Mouse (Mus musculus): ENCODE measurements around the gene St7. TPM values are rescaled to one million over a fixed set of nuclear protein-coding genes. Genes with fewer than 3 reads are reported as not detected.

Gene St7
- polyA plus RNA-seq, 2 experiments, result 7.9 to 8.9 TPM

GRCm38 (mm10) chr6:17743325-17743724 lies 50.6 kb downstream of the St7 start:
- Histone ChIP-seq H3K9ac (replicated peaks) (peak overlapping the region; percentile 59), H3K4me2 (ENCODE audit: low read depth) (peak overlapping the region; percentile 63), H3K9me3 (ENCODE audit: control insufficient read depth, low read length) (no peaks in the 10 kb centered on the region), H3K4me3 (ENCODE audit: insufficient read depth in 1 of 2, low read depth in 2 of 2, low read length in 2 of 2) (no peak overlapping the region), H3K27ac (peak overlapping the region; percentile 91), H3K4me1 (replicated peaks; ENCODE audit: control insufficient read depth in 2 of 2, insufficient read depth in 2 of 2, low read length in 1 of 2) (peaks cover 32 to 33% of the 10 kb centered on the region in 2 experiments), H3K36me3 (replicated peaks; ENCODE audit: control insufficient read depth, insufficient read depth, low read depth) (no peaks in the 10 kb centered on the region), H3K27me3 (ENCODE audit: control insufficient read depth, insufficient read depth, low read length) (no peaks in the 10 kb centered on the region)
- ATAC-seq (ENCODE audit: insufficient read depth), result peak; percentile 100
- TF ChIP-seq CTCF (IDR thresholded peaks at IDR 0.05; ENCODE audit: low read depth) (no peak), EP300 (IDR thresholded peaks at IDR 0.05; ENCODE audit: low read depth) (peak; percentile 93)
- WGBS (ENCODE audit: insufficient replicate concordance), result 4% methylated on average over 4 of the region's 4 CpGs
- peak; percentile 77 to 84 (median 81) for DNase-seq (ENCODE audit: low read depth in 3 of 3, low spot score in 3 of 3)

- Histone ChIP-seq H3K27me3 (ENCODE audit: control insufficient read depth, insufficient read depth, low read length) (no peaks in the 10 kb centered on the region), H3K4me2 (ENCODE audit: low read depth) (no peak overlapping the region), H3K27ac (no peak overlapping the region), H3K4me3 (ENCODE audit: insufficient read depth in 1 of 2, low read depth in 2 of 2, low read length in 2 of 2) (no peak overlapping the region), H3K9me3 (ENCODE audit: control insufficient read depth, low read length) (no peaks in the 10 kb centered on the region), H3K4me1 (replicated peaks; ENCODE audit: control insufficient read depth in 2 of 2, insufficient read depth in 2 of 2, low read length in 1 of 2) (peaks cover 20 to 22% of the 10 kb centered on the region in 2 experiments), H3K36me3 (replicated peaks; ENCODE audit: control insufficient read depth, insufficient read depth, low read depth) (no peaks in the 10 kb centered on the region), H3K9ac (replicated peaks) (no peak overlapping the region)
- no peak for DNase-seq (ENCODE audit: low read depth in 3 of 3, low spot score in 3 of 3)
- no peak for ATAC-seq (ENCODE audit: insufficient read depth)
- WGBS (ENCODE audit: insufficient replicate concordance), result 70% methylated on average over 13 of the region's 13 CpGs
- TF ChIP-seq EP300 (IDR thresholded peaks at IDR 0.05; ENCODE audit: low read depth), result no peak
Measured at GRCm38 (mm10) chr6:17747724-17748123, 55.0 kb downstream of the St7 start.

GRCm38 (mm10) chr6:17748866-17749582 lies 56.3 kb downstream of the St7 start:
- peak overlapping the region; percentile 64 for H3K4me2 ChIP-seq (ENCODE audit: low read depth)
- peaks cover 12 to 14% of the 10 kb centered on the region in 2 experiments for H3K4me1 ChIP-seq (replicated peaks; ENCODE audit: control insufficient read depth in 2 of 2, insufficient read depth in 2 of 2, low read length in 1 of 2)
- H3K27ac ChIP-seq, result peak overlapping the region; percentile 7
- TF ChIP-seq EP300 (IDR thresholded peaks at IDR 0.05; ENCODE audit: low read depth) (no peak), CTCF (IDR thresholded peaks at IDR 0.05; ENCODE audit: low read depth) (peak; percentile 48)
- H3K9me3 ChIP-seq (ENCODE audit: control insufficient read depth, low read length), result no peaks in the 10 kb centered on the region
- DNase-seq (ENCODE audit: low read depth in 3 of 3, low spot score in 3 of 3) (peak; percentile 57 to 72 (median 64)), ATAC-seq (ENCODE audit: insufficient read depth) (peak; percentile 90)
- peak overlapping the region; percentile 35 to 40 for H3K4me3 ChIP-seq (ENCODE audit: insufficient read depth in 1 of 2, low read depth in 2 of 2, low read length in 2 of 2)
- H3K9ac ChIP-seq (replicated peaks), result peak overlapping the region; percentile 49
- H3K27me3 ChIP-seq (ENCODE audit: control insufficient read depth, insufficient read depth, low read length), result no peaks in the 10 kb centered on the region
- WGBS (ENCODE audit: insufficient replicate concordance), result 4% methylated on average over 18 of the region's 18 CpGs
- no peaks in the 10 kb centered on the region for H3K36me3 ChIP-seq (replicated peaks; ENCODE audit: control insufficient read depth, insufficient read depth, low read depth)

GRCm38 (mm10) chr6:17749596-17749995 lies 56.9 kb downstream of the St7 start:
- WGBS (ENCODE audit: insufficient replicate concordance), result 54% methylated on average over 3 of the region's 3 CpGs
- Histone ChIP-seq H3K27ac (peak overlapping the region; percentile 7), H3K4me1 (replicated peaks; ENCODE audit: control insufficient read depth in 2 of 2, insufficient read depth in 2 of 2, low read length in 1 of 2) (peaks cover 10 to 11% of the 10 kb centered on the region in 2 experiments), H3K9ac (replicated peaks) (peak overlapping the region; percentile 49), H3K27me3 (ENCODE audit: control insufficient read depth, insufficient read depth, low read length) (no peaks in the 10 kb centered on the region), H3K36me3 (replicated peaks; ENCODE audit: control insufficient read depth, insufficient read depth, low read depth) (no peaks in the 10 kb centered on the region), H3K4me3 (ENCODE audit: insufficient read depth in 1 of 2, low read depth in 2 of 2, low read length in 2 of 2) (peak overlapping the region in 1 of 2 experiments; percentile 40; a peak in 2 of 4 replicates), H3K4me2 (ENCODE audit: low read depth) (peak overlapping the region; percentile 64), H3K9me3 (ENCODE audit: control insufficient read depth, low read length) (no peaks in the 10 kb centered on the region)
- ATAC-seq (ENCODE audit: insufficient read depth) (no peak), DNase-seq (ENCODE audit: low read depth in 3 of 3, low spot score in 3 of 3) (no peak)
- TF ChIP-seq CTCF (IDR thresholded peaks at IDR 0.05; ENCODE audit: low read depth) (no peak), EP300 (IDR thresholded peaks at IDR 0.05; ENCODE audit: low read depth) (no peak)

GRCm38 (mm10) chr6:17750041-17750660 lies 57.4 kb downstream of the St7 start:
- 71% methylated on average over 9 of the region's 9 CpGs for WGBS (ENCODE audit: insufficient replicate concordance)
- peaks cover 9 to 10% of the 10 kb centered on the region in 2 experiments for H3K4me1 ChIP-seq (replicated peaks; ENCODE audit: control insufficient read depth in 2 of 2, insufficient read depth in 2 of 2, low read length in 1 of 2)
- no peaks in the 10 kb centered on the region for H3K9me3 ChIP-seq (ENCODE audit: control insufficient read depth, low read length)
- H3K4me2 ChIP-seq (ENCODE audit: low read depth), result peak overlapping the region; percentile 30; the same call in 1 of the 2 replicates
- DNase-seq (ENCODE audit: low read depth in 3 of 3, low spot score in 3 of 3) (no peak), ATAC-seq (ENCODE audit: insufficient read depth) (no peak)
- H3K27me3 ChIP-seq (ENCODE audit: control insufficient read depth, insufficient read depth, low read length), result no peaks in the 10 kb centered on the region
- no peak overlapping the region; a peak in 1 of 4 replicates for H3K4me3 ChIP-seq (ENCODE audit: insufficient read depth in 1 of 2, low read depth in 2 of 2, low read length in 2 of 2)
- no peak overlapping the region for H3K27ac ChIP-seq
- H3K9ac ChIP-seq (replicated peaks), result no peak overlapping the region
- H3K36me3 ChIP-seq (replicated peaks; ENCODE audit: control insufficient read depth, insufficient read depth, low read depth), result no peaks in the 10 kb centered on the region
- TF ChIP-seq CTCF (IDR thresholded peaks at IDR 0.05; ENCODE audit: low read depth), result no peak
- no peak for TF ChIP-seq EP300 (IDR thresholded peaks at IDR 0.05; ENCODE audit: low read depth)
